Mouse (Mus musculus): ENCODE measurements at regions not wholly inside any gene's neighbourhood (a gene's known extent, or its start where the extent isn't known, plus 50 kb on each side); places are given as distances from the start of the nearest gene placed in this dataset.

DNA sequence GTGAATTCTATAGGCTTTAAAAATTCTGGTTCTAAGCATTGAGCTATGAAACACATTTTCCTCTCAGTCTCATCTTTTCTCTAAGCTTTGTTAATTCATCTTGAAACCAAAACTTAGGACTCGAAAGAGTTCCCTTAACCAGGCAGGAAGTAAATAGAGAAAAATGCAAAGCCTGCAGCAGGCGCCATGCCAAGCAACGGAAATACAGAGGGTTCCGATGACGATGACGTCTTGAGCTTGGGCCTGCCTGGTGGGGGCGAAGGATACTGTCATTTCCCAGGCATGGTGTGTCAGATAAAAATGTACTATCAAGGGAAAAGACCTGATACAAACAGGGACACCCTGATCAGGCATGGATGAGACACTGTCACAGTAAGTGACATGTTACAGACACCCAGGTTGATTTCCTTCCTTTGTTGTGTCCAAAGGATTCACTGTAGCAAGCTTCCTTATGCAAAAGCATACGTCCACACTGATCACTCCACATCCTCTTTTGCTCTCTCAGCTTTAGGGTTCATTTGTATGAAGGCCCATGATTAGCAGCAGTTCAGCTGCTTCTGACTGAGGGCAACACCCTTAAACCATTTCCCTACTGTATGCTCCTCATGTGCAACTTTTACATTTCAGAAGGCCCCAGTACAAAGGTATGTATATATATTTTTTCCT lies 135.0 kb downstream of the Cemip2 start:
- in situ Hi-C loops (cut with MboI; ENCODE audit: unreplicated experiment in 2 of 2) = no loop called here

DNA sequence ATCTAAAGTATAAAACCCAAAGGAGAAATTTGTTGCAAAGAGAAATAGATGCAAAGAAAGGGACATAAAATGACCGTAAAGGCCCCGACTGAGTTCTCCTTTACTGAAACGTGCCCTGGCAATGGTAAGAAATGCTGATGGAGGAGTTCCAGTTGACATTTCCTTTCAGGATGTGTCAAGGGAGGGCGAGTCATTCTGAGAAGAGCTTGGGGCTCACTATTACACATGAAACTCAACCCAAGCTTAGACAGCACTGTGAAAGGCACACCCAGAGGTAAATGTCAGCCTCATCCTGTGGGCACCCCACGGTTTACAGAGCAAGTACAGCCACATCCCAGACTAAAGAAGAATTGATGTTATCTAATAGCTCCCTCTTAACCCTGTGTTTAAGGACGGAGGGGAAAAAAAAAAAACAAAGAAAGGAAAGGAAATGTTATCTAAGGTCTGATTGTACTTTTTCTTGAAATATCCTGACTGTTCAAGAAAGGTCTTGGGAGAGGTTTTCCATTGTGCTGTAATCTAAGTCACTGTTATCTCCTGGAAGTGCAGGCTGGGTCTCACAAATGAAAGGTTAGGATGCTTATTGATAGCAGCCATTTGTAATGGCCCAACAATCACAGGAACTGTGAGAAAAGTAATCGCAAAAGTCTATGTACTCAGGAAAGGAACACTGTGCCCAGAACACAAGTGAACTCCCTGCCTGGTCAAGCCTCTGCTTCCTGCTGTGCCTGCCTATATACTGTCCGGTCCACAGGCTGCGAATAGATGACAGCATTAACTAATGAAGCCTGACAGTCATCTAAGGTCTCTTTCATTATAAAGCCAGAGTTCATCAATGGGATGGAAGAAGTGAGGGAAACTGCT lies 135.8 kb downstream of the Cemip2 start:
- in situ Hi-C loops (cut with MboI; ENCODE audit: unreplicated experiment in 2 of 2) = no loop called here

DNA sequence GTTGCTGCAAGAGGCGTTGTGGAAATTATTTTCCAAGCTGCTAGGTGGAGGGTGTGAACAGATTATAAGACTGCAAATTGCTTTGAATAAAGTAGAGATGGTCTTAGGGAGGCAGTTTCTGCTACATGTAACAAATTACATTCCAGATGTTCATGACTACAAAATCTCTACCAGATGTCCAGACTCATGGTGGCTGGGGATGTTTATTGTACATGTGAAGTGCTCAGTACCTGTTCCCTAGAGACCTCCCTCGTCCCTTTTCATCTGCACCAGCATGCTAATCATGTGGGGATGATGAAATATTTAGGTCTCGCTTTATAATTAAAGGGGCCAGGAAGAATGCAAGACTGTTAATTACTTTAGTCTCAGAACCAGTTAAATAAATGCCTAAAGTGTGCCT lies 136.5 kb downstream of the Cemip2 start:
- in situ Hi-C loops (cut with MboI; ENCODE audit: unreplicated experiment in 2 of 2) = no loop called here

DNA sequence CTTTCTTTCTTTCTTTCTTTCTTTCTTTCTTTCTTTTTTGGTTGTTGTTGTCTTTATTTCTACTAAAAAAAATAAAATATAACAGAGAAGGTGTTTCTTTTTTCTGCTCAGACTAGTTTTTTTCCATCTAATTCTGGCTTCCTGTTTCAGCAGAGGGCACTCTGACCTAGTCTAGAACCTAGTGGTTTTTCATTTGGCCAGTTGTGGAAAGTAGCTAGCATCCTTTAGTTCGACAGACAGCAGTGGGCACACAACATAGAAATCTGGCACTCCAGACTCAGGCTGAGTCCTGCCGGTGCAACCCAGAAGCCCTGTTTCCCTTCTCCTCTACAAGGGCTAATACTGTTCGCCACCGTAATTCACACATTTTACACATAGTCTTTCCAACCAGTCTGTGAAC lies 140.0 kb downstream of the Cemip2 start:
- in situ Hi-C loops (cut with MboI; ENCODE audit: unreplicated experiment in 2 of 2) = no loop called here

DNA sequence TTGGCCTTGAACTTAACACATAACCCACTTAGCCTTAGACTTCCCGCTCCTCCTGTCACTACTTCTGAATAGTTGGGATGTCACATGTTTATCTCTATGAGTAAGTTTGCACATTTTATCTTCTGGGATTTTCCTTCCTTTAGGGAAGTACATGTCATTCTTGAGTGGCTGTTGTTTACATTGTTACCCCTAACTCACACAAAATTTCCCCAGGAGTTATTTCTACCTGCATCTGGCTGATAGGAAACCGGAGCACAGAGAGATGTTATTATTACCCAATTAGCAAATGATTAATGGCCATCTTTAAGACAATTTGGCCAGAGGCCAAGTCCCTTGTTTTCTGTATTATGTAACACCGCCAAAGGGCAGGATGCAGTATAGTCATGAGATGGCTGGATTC lies 140.9 kb downstream of the Cemip2 start:
- in situ Hi-C loops (cut with MboI; ENCODE audit: unreplicated experiment in 2 of 2) = no loop called here

DNA sequence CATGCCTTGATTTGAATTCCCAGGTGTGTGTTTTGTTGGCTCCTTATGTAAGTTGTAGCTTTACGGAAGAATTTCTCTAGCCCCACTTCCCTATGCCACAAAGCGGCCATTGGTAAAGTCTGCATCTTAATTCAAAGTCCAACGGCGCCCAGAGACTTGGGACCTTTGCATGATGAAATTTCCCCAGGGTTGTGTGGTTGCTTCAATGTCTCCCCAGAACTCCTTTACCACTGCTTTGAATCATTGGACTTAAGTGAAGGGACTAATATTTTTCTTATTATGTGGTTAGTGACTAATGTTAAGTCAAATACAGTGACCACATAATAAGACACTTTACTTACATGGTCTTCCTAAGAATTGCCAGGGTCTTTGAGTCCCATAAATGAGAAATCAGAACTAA lies 162.0 kb downstream of the Cemip2 start:
- in situ Hi-C loops (cut with MboI; ENCODE audit: unreplicated experiment in 2 of 2) = no loop called here

DNA sequence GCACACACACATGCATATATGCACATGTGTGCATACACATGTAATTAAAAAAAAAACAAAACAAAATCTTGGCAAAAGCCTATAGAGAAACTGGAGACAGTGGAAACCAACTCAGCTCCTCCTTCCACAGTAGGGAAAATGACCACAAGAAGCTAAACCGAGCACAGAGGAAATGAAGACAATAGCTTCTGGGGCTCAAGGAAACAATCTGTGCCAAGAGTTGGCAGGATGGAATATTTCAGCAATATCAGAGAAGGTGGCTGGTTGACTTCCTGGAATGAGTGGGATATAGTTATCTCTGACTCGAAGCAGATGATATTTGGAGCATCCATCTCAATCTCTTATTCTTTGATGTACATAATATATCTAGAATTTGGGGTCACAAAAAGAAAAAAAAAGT lies 163.6 kb downstream of the Cemip2 start:
- in situ Hi-C loops (cut with MboI; ENCODE audit: unreplicated experiment in 2 of 2) = no loop called here

DNA sequence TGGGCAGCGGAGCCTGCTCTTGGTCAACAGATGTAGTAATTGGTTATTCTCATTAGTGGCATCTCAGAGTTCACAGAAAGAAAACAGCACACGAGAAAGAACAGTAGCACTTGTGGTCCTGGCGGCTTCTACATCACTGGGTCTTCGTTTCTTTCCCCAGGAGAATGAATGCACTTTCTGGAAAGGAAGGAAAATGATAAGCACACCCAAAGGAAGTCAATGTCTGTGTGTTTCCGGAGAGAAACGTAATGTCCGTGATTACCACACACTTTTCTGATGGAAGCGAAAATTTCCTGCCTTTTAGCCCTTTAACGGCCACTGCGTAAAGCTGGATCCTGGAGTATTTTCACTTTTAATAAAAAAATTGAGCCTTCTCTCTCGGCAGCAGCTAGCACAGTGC lies 164.1 kb downstream of the Cemip2 start:
- in situ Hi-C loops (cut with MboI; ENCODE audit: unreplicated experiment in 2 of 2) = no loop called here

DNA sequence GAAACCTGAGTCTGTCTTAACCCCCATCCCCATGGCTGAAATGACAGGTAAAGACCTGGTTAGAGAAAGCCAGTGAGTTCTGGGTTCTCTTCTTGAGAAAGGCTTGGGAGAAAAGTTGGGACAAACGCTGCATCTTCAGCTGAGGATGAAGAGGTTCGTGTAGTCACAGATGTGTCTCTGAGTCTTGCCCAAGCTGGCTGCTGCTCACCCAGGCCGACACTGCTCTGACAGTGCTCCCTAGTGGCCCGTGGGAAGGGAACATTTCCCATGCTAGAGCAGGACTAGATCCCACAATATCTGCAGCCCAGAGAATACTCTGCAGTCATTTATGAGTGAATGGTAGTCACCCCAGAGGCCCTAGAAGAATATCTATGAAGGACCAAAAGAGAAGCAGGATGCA lies 165.3 kb downstream of the Cemip2 start:
- in situ Hi-C loops (cut with MboI; ENCODE audit: unreplicated experiment in 2 of 2) = no loop called here

DNA sequence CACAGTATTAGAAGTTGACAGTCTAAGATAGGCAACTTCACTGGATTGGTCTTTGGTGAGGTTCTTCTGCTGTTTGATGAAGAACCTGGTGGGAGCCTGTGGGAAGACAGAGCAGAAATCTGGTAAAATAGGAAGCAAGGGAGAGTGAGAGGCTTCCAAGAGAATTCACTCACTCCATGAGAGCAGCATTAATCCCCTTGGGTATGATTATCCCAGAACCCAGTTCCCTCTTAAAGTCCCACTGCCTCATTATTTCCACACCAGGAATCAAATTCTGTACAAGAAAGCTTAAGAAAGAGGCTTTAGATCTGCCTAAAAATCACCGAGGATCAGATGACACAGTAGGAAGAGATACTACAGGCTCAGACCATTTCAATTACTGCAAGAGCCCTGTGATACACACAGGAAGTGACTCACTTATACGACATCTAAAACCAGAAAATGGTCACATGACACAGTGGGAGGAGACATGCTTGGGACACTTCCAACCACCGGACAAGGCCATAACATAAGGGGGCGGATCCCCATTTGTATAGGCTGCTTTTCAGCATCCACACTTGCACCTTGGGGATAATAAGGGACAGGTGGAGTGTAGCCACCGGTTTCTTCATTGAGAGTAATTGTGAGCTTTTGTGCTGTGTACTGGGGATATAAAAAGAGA lies 168.2 kb downstream of the Cemip2 start:
- in situ Hi-C loops (cut with MboI; ENCODE audit: unreplicated experiment in 2 of 2) = no loop called here

DNA sequence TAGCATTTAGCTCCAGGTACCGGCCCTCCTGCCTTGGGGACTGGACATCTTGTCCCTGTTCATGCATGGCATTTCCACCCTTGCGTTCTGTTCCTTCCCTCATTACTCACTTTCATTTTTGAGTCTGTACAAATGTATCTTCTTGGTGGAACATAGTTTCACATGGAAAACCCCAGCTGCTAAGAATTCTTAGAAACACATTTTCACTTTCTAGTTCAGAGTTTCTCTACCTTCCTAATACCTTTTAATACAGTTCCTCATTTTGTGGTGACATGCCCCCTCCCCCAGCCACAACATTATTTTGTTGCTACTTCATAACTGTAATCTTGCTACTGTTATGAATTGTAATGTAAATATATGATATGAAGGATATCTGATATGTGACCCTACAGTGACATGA lies 169.9 kb downstream of the Cemip2 start:
- in situ Hi-C loops (cut with MboI; ENCODE audit: unreplicated experiment in 2 of 2) = no loop called here

DNA sequence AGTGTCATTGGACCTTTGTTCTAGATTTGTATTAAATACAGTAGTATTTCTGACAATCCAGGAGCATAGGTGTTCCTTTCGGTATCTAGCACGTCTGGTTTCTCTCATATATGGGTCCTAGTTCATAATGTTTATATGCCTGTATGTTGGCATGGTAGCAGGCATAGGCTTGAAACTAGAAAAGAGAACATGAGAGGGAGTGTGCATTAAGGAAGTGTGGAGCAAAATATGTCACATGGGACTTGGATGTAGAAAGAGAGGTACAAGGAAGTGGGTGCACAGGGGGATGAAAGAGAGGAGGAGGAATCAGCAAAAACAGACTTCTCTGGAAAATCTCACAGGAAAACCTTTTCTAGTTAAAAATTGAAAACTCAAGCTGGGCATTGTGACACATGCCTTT lies 176.2 kb upstream of the Trpm3 start:
- in situ Hi-C loops (cut with MboI; ENCODE audit: unreplicated experiment in 2 of 2) = no loop called here

DNA sequence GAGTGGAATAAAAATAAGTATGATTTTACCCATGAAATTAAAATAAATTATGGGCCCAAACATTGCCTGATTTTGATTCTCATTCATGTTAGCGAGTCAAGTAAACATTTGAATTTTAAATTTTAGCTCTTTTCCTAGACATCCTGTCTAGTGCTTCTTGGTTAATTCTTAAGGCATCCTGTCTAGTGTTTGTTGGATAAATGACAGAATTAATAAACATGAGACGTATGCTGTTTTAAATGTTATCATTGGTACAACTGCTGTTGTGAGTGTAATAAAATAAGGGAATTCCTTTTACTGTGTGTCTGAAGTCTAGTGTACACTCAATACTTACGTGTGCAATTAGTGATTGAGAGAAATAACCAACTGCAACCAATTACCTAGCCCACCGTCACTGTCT lies 149.0 kb upstream of the Trpm3 start:
- in situ Hi-C loops (cut with MboI; ENCODE audit: unreplicated experiment in 2 of 2) = loop anchor here in 1 of 2 experiments (25.0 kb wide), 1 partner anchor 1578 kb away; no protein-coding TSS in a partner anchor

DNA sequence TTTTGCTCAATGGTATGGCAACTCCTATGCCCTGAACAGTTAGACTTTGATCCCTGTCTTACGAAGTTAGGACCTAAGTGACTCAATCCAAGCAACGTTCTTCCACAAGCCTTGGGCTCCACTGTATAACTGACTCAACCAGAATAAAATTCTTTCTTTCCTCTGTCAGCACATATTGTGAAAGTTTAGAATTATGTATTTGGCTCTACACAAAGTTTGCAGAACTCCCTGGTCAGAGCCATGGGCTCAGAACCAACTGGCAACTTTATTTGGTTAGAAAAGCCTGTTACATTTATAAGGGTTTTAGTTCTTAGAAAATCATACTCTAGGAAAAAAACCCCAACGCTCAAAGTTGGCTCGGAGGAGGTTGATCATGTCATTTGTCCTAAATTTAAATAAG lies 147.9 kb upstream of the Trpm3 start:
- in situ Hi-C loops (cut with MboI; ENCODE audit: unreplicated experiment in 2 of 2) = loop anchor here in 1 of 2 experiments (25.0 kb wide), 1 partner anchor 1579 kb away; no protein-coding TSS in a partner anchor

DNA sequence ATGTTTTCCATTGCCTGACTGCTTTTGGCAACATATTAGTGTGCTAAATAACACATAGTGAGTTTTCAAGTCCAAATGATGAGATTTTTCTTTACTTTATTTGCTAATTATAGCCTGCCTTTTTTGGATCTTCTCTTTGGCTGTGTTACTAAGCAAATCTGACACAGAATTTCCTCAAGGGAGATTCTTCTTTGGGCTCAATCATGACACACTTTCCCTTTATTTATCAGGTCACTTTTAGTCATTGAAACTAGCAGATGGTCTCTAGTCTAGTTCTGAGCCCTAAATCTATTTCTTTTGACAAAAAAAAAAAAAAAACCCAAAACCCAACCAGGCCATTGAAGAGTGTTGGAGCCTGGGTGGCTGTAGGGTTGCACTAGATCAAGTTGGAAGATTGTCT lies 147.4 kb upstream of the Trpm3 start:
- in situ Hi-C loops (cut with MboI; ENCODE audit: unreplicated experiment in 2 of 2) = loop anchor here in 1 of 2 experiments (25.0 kb wide), 1 partner anchor 1579 kb away; no protein-coding TSS in a partner anchor

DNA sequence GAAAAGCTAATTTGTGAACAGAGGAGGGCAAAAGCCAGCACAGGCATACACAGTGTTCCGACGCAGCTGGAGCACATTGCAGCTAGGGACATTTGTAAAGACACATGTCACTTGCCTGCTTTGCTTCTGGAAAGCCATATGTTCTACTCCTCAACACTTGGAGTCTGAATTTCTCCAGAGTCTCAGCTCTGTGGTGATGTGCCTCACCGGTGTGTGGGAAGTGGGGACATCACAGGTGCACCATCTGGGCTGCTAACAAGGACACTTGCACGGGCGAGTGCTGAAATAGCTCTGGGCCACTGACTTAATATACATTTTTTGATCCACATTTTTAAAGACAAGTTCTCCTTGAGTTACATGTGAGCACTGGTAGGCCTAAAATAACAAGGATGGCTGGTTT lies 139.2 kb upstream of the Trpm3 start:
- in situ Hi-C loops (cut with MboI; ENCODE audit: unreplicated experiment in 2 of 2) = loop anchor here in 1 of 2 experiments (25.0 kb wide), 1 partner anchor 1587 kb away; no protein-coding TSS in a partner anchor

DNA sequence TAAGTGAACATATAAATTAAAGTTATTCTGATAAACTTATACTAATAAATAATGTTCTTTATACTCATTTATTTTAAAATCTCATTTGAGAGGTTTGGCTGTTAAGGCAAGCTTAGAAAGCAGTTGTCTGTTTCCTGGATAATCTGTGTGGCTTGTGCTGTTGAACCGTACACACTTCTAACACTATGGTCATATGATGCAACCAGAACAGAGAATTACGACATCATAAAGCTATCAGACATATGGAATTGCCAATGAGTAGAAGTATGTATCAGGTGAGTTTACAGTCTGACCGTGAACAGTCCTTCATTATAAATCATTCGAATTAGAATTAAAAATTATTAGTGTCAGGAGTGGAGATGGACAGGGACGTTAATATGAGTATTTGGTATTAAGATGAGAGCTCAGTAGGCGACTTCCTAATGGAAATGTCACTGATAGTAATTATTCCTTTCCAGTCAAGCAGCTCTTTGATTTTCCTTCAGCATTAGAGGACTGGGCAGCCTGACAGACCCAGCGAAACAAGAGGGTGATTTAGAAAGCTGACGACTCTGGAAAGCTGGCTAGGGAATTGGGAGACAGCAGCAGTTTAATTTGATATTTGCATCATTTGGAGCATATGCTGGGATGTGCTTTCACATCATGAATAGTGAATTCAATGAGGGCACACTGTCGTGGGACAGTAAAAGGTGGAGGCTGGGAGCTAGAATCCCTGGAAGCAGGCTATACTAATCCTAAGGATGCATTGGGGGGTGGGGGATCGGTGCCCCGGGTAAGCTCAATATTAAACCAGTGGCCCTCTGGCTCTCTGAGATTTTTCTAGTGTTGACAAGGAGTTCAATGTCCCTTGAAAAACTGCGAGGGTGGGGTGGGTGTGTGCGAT lies 130.6 kb upstream of the Trpm3 start:
- in situ Hi-C loops (cut with MboI; ENCODE audit: unreplicated experiment in 2 of 2) = no loop called here

DNA sequence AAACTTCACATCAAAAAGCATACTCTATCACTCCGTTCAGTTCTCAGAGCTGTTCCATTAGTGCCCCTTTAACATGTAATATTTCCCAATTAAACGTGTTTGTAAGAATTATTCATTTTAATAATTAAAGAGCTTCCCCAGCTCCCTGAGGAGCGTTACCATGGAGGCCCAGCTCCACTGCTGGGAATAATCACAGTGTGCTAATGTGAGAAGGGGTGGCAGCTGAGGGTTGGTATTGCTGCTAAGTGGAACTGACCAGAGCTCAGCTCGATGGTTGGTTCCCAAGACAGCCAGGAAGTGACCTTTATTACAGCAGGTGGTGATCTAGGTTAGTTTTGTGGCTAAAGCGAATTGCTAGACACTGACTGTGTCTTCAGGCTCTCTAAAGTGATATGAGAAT lies 128.6 kb upstream of the Trpm3 start:
- in situ Hi-C loops (cut with MboI; ENCODE audit: unreplicated experiment in 2 of 2) = no loop called here

DNA sequence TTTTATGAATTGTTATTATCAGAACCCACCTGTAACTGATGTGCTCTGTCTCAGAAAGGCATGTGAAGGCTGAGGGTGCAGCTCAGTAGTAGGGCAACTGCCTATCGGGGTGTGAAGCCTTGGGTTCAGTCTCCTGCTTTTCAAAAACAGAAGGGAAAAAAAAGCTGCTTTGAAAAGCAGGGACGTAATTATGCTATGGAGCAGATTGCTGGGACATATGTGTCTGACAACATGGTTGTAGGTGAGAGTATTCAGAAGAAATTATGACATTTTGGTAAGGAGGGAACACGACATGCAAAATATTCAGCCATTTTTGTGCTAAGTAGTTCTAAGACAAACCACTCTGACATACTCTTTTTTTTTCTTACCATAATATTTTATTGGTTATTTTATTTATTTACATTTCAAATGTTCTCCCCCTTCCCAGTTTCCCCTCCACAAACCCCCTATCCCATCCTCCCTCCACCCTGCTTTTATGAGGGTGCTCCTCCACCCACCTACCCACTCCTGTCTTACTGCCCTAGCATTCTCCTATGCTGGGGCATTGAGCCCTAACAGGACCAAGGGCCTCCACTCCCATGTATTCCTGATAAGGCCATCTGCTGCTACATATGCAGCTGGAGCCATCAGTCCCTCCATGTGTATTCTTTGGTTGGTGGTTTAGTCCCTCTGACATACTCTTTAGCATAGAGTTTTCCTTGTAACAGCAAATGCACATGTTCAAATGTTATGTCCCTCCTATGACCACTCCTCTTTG lies 122.8 kb upstream of the Trpm3 start:
- in situ Hi-C loops (cut with MboI; ENCODE audit: unreplicated experiment in 2 of 2) = no loop called here

DNA sequence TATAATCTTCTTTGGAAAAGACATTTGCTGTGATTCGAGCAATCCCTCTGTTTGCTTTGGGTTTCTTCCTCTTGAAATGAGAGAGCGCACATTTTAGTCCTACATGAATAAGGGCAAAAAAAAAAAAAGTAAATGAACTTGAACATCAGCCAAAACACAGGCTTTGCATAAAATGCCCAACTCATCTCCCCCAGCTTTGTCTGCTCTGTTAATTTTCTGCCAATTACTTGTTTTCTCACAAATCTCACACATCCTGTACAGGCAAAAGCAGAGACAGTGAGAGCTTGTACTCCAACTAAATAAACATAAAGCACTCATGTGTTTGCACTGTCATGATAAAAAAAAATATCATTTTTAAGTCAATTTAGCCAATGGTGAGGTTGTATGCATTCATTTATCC lies 121.4 kb upstream of the Trpm3 start:
- in situ Hi-C loops (cut with MboI; ENCODE audit: unreplicated experiment in 2 of 2) = no loop called here

All from v-Abl transformed pro-B cells (cell line).